Mouse (Mus musculus) ES-Bruce4 (cell line): Measurements from ENCODE around the gene Atp6v0d1.
A peak's percentile ranks its signal among the peaks of the same experiment; 100 is the strongest.

Experiments used
- CTCF ChIP-seq: IDR thresholded peaks from one replicate; pipeline ENCODE4 v1.8.1; 2011; ENCODE audit warnings: low read depth, low read length
- EP300 ChIP-seq: IDR thresholded peaks from 2 replicates; pipeline ENCODE4 v1.6.1; 2011; ENCODE audit warnings: low read depth, low read length; ENCODE audit not compliant: insufficient read depth
- POLR2A ChIP-seq: IDR thresholded peaks from one replicate; pipeline ENCODE4 v1.8.1; 2011; ENCODE audit warnings: low read length; ENCODE audit not compliant: insufficient read depth

- TF ChIP-seq POLR2A (no peak), CTCF (peak; percentile 84), EP300 (no peak)
Observed at GRCm38 (mm10) chr8:105554087-105554486, 11.8 kb downstream of the Atp6v0d1 start.
